Mouse (Mus musculus) ES-Bruce4 (cell line): ENCODE measurements around the gene Itsn1.

Experiments
- CTCF ChIP-seq: IDR thresholded peaks from one replicate; pipeline ENCODE4 v1.8.1; 2011; ENCODE audit warnings: low read depth, low read length
- EP300 ChIP-seq: IDR thresholded peaks from 2 replicates; pipeline ENCODE4 v1.6.1; 2011; ENCODE audit warnings: low read depth, low read length; ENCODE audit not compliant: insufficient read depth
- POLR2A ChIP-seq: IDR thresholded peaks from one replicate; pipeline ENCODE4 v1.8.1; 2011; ENCODE audit warnings: low read length; ENCODE audit not compliant: insufficient read depth

GRCm38 (mm10) chr16:91813543-91813942, 84.5 kb downstream of the Itsn1 start:
- TF ChIP-seq CTCF (no peak), POLR2A (no peak), EP300 (no peak)
